Mouse (Mus musculus): Measurements from ENCODE around the gene Tex35.

- TF ChIP-seq CHD2 (IDR thresholded peaks at IDR 0.05; ENCODE audit: low read depth, low read length) (no peak), HCFC1 (IDR thresholded peaks at IDR 0.05; ENCODE audit: borderline replicate concordance, insufficient read depth, low read length) (no peak), ZNF384 (IDR thresholded peaks at IDR 0.05; ENCODE audit: low read depth, low read length) (no peak), MAFK (IDR thresholded peaks at IDR 0.05; ENCODE audit: insufficient read depth, low read depth, low read length) (no peak)
Measured at GRCm38 (mm10) chr1:157128219-157128618, 19.7 kb upstream of the Tex35 start.

Measured in ES-E14 (cell line).